Mouse (Mus musculus) forebrain, embryonic 16.5 days (tissue): Measurements from ENCODE around the gene Stk39. TPM values are rescaled to one million over a fixed set of nuclear protein-coding genes. Genes with fewer than 3 reads are reported as not detected.

Source experiments
- ATAC-seq: fragments of 200-750 bp; cut with Nextera tagmentation; 2 replicates; pipeline ENCODE4 v1.8.0; 2017; ENCODE audit warnings: mild to moderate bottlenecking, moderate library complexity
- H3K27ac ChIP-seq: fragments of 300-500 bp; sonication (generic); 2 replicates; pipeline ENCODE4 v1.5.1; 2014; ENCODE audit warnings: low read length, control low read depth
- H3K27me3 ChIP-seq: fragments of 300-500 bp; sonication (generic); replicated peaks from 2 replicates; pipeline ENCODE4 v1.6.1; 2014; ENCODE audit warnings: low read length; ENCODE audit not compliant: control insufficient read depth, insufficient read depth
- H3K36me3 ChIP-seq: fragments of 300-500 bp; sonication (generic); 2 replicates; pipeline ENCODE4 v1.6.1; 2014; ENCODE audit not compliant: control insufficient read depth, insufficient read depth
- H3K4me1 ChIP-seq: fragments of 300-500 bp; sonication (generic); replicated peaks from 2 replicates; pipeline ENCODE4 v1.6.1; 2014; ENCODE audit warnings: low read length; ENCODE audit not compliant: control insufficient read depth, insufficient read depth
- H3K4me2 ChIP-seq: fragments of 300-500 bp; sonication (generic); 2 replicates; pipeline ENCODE4 v1.6.1; 2014; ENCODE audit warnings: mild to moderate bottlenecking, low read length, control low read depth
- H3K4me3 ChIP-seq: fragments of 300-500 bp; sonication (generic); replicated peaks from 2 replicates; pipeline ENCODE4 v1.5.1; 2014; ENCODE audit warnings: mild to moderate bottlenecking, low read length, control low read depth
- H3K9ac ChIP-seq: fragments of 300-500 bp; sonication (generic); replicated peaks from 2 replicates; pipeline ENCODE4 v1.6.1; 2014; ENCODE audit warnings: low read depth, low read length, control low read depth
- H3K9me3 ChIP-seq: fragments of 300-500 bp; sonication (generic); 2 replicates; pipeline ENCODE4 v1.6.1; 2016; ENCODE audit warnings: low read length; ENCODE audit not compliant: control insufficient read depth
- WGBS: fragments of 180-500 bp; shearing (Covaris S2); extraction: QIAGEN DNeasy Blood & Tissue Kit; methylation state at CpG from one replicate; pipeline ENCODE4 v1.1.7; 2014; 5-methylcytosine and 5-hydroxymethylcytosine counted together
- polyA plus RNA-seq: library from polyadenylated mRNA; unstranded; fragments of >200 nt; fragmentation: Nextera tagmentation; extraction: Ambion mirVana; gene quantifications from 2 replicates; pipeline ENCODE4 v1.2.1, GENCODE M21; 2015

The Stk39 gene
- polyA plus RNA-seq, 1 experiment from 2014 or later = 18.3 TPM

GRCm38 (mm10) chr2:68283021-68283548 is 189.0 kb downstream of the Stk39 start:
- Histone ChIP-seq H3K9me3 (peaks cover 6% of the 10 kb centered on the region; the same call in 1 of the 2 replicates), H3K27me3 (no peaks in the 10 kb centered on the region), H3K36me3 (peaks cover 5% of the 10 kb centered on the region), H3K4me2 (no peak overlapping the region), H3K9ac (no peak overlapping the region), H3K27ac (no peak overlapping the region), H3K4me1 (peaks cover 3% of the 10 kb centered on the region), H3K4me3 (no peak overlapping the region)
- peak; percentile 84 for ATAC-seq
- 49% methylated on average over 6 of the region's 6 CpGs for WGBS

DNA sequence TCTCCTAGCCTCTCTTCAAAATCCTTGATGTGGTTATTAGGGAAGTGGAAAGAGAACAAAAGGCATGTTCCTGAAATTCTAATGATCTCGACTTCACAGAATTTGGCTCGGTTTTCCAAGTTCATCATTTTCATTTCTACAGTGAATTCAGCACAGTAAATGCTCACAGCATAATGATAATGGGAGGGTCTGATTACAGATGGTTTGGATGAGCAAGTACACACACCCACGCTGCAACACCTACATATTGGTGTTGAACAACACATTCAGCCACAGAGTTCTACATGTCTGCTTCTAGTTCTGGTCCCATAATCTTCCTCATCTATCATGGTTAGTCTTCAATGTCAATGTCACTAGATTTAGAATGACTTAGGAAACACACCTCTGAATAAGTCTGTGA is 190.5 kb downstream of the Stk39 start:
- WGBS = 90% methylated on average over 3 of the region's 3 CpGs
- Histone ChIP-seq H3K4me1 (peaks cover 3% of the 10 kb centered on the region), H3K36me3 (peaks cover 5% of the 10 kb centered on the region), H3K4me2 (no peak overlapping the region), H3K27ac (no peak overlapping the region), H3K9me3 (peaks cover 6% of the 10 kb centered on the region; the same call in 1 of the 2 replicates), H3K9ac (no peak overlapping the region), H3K4me3 (no peak overlapping the region), H3K27me3 (no peaks in the 10 kb centered on the region)
- ATAC-seq = no peak

DNA sequence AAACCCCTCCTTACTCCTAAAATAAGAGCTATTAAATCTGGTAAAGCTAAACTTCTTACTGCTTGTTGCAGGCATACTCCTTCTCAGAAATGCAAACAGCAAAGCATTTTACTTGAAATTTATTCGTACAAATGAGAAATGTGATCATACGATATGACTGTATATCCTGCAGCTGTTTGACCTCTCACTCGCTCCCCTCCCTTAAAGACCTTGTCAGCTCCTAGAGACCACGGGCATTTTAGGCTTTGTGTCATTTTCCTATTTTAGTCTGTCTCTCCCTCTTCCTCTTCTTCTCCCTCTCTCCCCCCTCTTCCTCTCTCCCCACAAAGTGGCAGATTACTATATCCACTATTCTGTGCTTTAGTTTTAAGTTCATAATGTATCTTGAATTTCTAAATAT is 200.8 kb downstream of the Stk39 start:
- WGBS = 76% methylated on average over 4 of the region's 4 CpGs
- no peak for ATAC-seq
- no peaks in the 10 kb centered on the region for H3K9me3 ChIP-seq

GRCm38 (mm10) chr2:68270836-68271235 is 201.2 kb downstream of the Stk39 start:
- ATAC-seq = no peak
- Histone ChIP-seq H3K36me3 (peaks cover 3% of the 10 kb centered on the region; the same call in 1 of the 2 replicates), H3K27ac (no peak overlapping the region), H3K9me3 (no peaks in the 10 kb centered on the region), H3K4me2 (no peak overlapping the region), H3K4me1 (no peaks in the 10 kb centered on the region), H3K9ac (no peak overlapping the region), H3K4me3 (no peak overlapping the region), H3K27me3 (no peaks in the 10 kb centered on the region)
- whole genome bisulfite sequencing = 65% methylated on average over 6 of the region's 6 CpGs

More for the DNA sequence above, 200.8 kb downstream of the Stk39 start:
- H3K4me1 ChIP-seq = no peaks in the 10 kb centered on the region
- H3K36me3 ChIP-seq = peaks cover 3% of the 10 kb centered on the region; the same call in 1 of the 2 replicates
- H3K9ac ChIP-seq = no peak overlapping the region
- H3K27ac ChIP-seq = no peak overlapping the region
- H3K4me2 ChIP-seq = no peak overlapping the region
- no peak overlapping the region for H3K4me3 ChIP-seq
- no peaks in the 10 kb centered on the region for H3K27me3 ChIP-seq

DNA sequence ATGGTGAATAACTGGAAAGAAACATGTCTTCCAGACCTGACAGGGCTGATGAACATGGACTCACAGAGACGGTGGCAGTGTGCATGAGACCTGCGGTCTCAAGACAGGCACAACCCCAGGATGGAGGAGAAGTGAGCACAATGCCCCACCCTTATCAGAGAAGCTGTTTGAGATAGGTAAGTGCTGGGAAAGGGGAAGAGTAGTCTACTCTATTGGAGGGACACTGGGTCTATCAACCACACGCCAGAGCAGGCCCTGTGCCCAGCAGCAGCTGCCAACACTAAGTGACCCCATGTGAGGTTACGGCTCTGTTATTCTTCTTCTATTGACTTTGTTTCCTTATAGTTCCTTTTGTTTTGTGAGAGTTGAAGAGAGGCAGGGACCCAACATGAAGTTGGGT is 202.4 kb downstream of the Stk39 start:
- Histone ChIP-seq H3K9ac (no peak overlapping the region), H3K4me1 (no peaks in the 10 kb centered on the region), H3K27ac (no peak overlapping the region), H3K27me3 (no peaks in the 10 kb centered on the region), H3K4me2 (no peak overlapping the region), H3K36me3 (peaks cover 3% of the 10 kb centered on the region; the same call in 1 of the 2 replicates), H3K4me3 (no peak overlapping the region), H3K9me3 (no peaks in the 10 kb centered on the region)
- whole genome bisulfite sequencing = 90% methylated on average over 4 of the region's 4 CpGs
- ATAC-seq = no peak

DNA sequence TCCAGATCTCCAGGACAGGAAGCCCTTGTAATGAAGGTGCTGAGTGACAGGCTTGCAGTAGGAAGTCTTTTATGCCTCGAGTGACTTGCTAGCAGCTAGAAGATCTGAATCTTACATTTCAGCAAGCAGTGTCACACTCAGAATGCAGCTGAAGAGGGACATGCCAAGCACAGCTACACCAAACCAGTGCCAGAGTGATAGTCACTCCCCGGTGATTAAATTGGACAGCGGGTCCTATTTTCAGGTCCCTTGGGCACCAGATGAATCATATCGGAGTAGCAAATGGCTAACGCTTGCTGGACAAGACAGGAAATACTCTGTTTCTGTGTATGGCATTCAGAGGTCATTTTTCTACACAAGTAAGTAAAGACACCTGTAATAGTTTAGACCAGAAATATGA is 207.2 kb downstream of the Stk39 start:
- Histone ChIP-seq H3K4me3 (no peak overlapping the region), H3K36me3 (no peaks in the 10 kb centered on the region), H3K9me3 (no peaks in the 10 kb centered on the region), H3K9ac (no peak overlapping the region), H3K27ac (no peak overlapping the region), H3K27me3 (no peaks in the 10 kb centered on the region), H3K4me1 (no peaks in the 10 kb centered on the region), H3K4me2 (no peak overlapping the region)
- no peak for ATAC-seq
- 85% methylated on average over 5 of the region's 5 CpGs for WGBS

GRCm38 (mm10) chr2:68260911-68261310 is 211.2 kb downstream of the Stk39 start:
- Histone ChIP-seq H3K36me3 (no peaks in the 10 kb centered on the region), H3K4me2 (no peak overlapping the region), H3K4me3 (no peak overlapping the region), H3K27me3 (no peaks in the 10 kb centered on the region), H3K9me3 (no peaks in the 10 kb centered on the region), H3K4me1 (no peaks in the 10 kb centered on the region), H3K27ac (no peak overlapping the region), H3K9ac (no peak overlapping the region)
- no peak for ATAC-seq
- WGBS = 96% methylated on average over 2 of the region's 2 CpGs

DNA sequence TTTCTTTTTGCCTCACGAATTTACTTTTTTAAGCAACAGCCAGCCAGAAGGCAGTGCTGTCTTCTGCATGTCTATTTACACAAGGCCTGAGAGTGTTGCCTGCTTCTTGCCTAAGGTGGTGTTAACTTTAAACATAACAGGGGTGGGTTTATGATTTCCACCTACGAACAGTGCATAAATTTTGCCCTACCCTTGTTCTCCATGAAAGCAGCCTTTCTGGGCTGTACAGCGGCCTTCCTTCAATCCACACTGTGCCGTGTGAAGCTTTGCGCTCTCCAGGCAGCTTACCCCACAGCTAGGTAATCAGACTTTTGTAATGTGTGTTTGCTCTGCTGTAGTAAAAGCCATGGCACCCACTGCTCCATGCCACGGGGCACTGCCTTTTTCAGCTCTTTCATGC is 214.5 kb downstream of the Stk39 start:
- no peak overlapping the region for H3K27ac ChIP-seq
- WGBS = 63% methylated on average over 6 of the region's 6 CpGs
- ATAC-seq = 0 out of 2 replicates have a peak, but pooled peaks have one; percentile 33

DNA sequence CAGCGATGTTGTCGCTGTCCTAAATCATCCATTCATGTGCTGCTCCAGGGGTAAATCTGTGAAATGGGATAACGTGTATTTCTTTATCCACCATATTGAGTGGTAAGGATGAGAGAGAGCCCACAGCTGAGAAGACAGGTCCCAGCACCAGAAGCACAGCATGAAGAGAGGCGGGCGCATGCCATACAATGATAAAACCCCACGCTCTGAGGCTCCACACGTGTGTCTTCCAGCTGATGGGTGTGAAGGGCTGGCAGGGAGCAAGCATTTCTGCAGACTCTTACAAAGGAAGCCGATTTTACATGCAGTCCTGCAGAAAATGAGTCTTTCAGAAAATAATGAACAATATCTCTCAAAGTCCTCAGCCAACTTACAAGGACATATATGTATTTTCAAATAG is 215.6 kb downstream of the Stk39 start:
- 84% methylated on average over 8 of the region's 8 CpGs for WGBS
- Histone ChIP-seq H3K36me3 (no peaks in the 10 kb centered on the region), H3K4me3 (no peak overlapping the region), H3K27ac (no peak overlapping the region), H3K9ac (no peak overlapping the region), H3K4me1 (no peaks in the 10 kb centered on the region), H3K4me2 (no peak overlapping the region), H3K9me3 (no peaks in the 10 kb centered on the region), H3K27me3 (no peaks in the 10 kb centered on the region)
- ATAC-seq = no peak

More for the DNA sequence above, 214.5 kb downstream of the Stk39 start:
- H3K4me3 ChIP-seq = no peak overlapping the region
- no peak overlapping the region for H3K9ac ChIP-seq
- no peaks in the 10 kb centered on the region for H3K27me3 ChIP-seq
- no peaks in the 10 kb centered on the region for H3K4me1 ChIP-seq
- no peaks in the 10 kb centered on the region for H3K9me3 ChIP-seq
- no peak overlapping the region for H3K4me2 ChIP-seq
- no peaks in the 10 kb centered on the region for H3K36me3 ChIP-seq

- Histone ChIP-seq H3K27ac (no peak overlapping the region), H3K4me3 (no peak overlapping the region), H3K36me3 (no peaks in the 10 kb centered on the region), H3K27me3 (no peaks in the 10 kb centered on the region), H3K9ac (no peak overlapping the region), H3K4me2 (no peak overlapping the region), H3K9me3 (no peaks in the 10 kb centered on the region), H3K4me1 (no peaks in the 10 kb centered on the region)
- 72% methylated on average over 4 of the region's 4 CpGs for WGBS
- no peak for ATAC-seq
These were observed 217.3 kb downstream of the Stk39 start for GRCm38 (mm10) chr2:68254756-68255155.
